Mouse (Mus musculus) monocyte, adult 5-6 weeks (primary cell): ENCODE data around the gene Serinc5. TPM values are rescaled to one million over a fixed set of nuclear protein-coding genes. Genes with fewer than 3 reads are reported as not detected.
"Not testable (repeated sequence)": the region's sequence is repeated elsewhere in the genome, so short reads cannot be mapped to it uniquely, and the experiment has no call there.

Experiments
- ATAC-seq: fragments of 153-309, 156-312 bp; replicated peaks from 2 replicates; pipeline ENCODE4 v1.8.0; 2017; ENCODE audit warnings: mild to moderate bottlenecking; ENCODE audit not compliant: low TSS enrichment, insufficient number of reproducible peaks, severe bottlenecking, poor library complexity, low FRiP score
- total RNA-seq: library from RNA; stranded (forward); fragments of 200-1000, 200-491, 200-594 nt; gene quantifications from 3 replicates; pipeline ENCODE4 v1.2.3, GENCODE M21; 2017

The Serinc5 gene
- 9.2 to 16.3 TPM (median 15.4 TPM) in 3 replicates for total RNA-seq

DNA sequence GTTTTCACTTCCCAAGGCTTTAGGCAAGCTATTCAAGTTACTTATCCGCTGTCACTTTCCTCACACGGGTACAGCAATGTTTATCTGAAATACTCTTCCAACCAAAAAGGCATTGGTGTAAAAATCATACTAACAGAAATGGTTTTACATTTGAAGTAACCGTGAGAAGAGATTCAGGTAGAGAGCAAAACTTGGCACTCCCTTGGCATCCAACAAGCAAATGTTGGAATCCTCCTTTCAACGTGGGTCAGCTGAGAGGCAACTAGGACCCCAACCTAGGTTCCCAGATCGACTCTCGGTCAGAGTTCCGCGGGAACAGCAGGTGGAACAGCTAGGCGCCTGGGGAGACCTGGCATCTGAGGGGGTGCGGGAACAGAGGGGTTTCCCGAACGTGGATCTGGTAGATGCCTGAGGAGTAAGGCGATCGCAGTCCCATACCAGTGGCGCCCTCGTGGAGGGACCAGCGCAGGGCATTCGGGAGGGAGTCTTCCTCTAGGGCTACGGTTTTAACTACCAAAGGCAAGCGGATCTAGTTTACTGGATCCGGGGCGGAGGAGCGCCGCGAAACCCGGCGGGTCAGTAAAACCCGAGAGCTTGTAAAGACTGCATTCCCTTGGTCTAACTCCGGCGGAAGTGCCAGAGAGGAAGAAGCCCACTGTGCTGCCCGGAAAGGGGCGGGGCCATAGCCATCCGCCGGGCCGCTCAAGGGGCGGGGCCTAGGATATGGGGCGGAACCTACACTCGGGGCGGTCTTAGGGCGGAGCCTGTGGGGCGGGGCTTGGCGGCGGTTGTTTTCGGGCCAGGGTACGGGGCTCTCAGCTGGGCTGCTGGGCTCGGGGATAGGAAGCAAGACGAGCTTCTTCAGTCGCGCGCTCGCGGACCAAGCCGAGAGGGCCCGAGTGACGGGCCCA is at the start of gene Serinc5:
Serinc5 (plus strand) TSS at position 781 of the 911 bp plus-strand sequence.
- ATAC-seq: peak; percentile 95

DNA sequence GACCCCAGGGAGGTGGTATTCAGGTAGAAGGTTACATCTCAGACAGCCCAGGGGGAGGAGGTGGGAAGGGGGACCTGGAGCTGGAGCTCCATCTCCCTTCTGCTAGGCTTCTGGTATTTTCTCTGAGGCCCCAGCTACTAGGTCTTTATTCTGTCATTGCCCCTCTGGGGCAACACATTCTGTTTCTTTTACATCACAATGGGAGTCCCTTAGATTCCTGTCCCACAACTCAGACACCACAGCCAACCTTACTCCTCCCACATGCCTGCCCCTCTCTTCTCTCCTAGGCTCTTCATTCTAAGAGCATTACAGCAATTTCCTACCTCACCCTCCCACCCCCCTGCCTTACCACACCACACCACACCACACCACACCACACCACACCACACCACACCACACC is 34.8 kb upstream of the Serinc5 start, which contains the start of gene Spz1:
Spz1 (minus strand) TSS at position 101 of the 400 bp plus-strand sequence.
- ATAC-seq: no peak

DNA sequence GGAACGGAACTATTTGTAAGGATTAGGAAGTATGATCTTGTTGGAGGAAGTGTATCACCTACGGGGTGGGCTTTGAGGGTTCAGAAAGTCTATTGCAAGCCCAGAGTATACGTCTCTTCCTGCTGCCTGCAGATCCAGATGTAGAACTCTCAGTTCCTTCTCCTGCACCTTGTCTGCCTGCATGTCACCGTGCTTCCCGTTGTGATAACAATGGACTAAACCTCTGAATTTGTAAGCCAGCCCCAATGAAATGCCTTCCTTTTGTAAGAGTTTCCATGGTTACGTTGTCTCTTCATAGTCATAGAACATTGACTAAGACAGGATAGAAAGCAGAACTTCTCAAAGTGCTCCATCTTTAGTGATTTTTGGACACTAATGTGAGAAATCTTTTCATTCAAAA is 34.2 kb upstream of the Serinc5 start:
- 0 out of 2 replicates have a peak, but pooled peaks have one; percentile 27 for ATAC-seq

DNA sequence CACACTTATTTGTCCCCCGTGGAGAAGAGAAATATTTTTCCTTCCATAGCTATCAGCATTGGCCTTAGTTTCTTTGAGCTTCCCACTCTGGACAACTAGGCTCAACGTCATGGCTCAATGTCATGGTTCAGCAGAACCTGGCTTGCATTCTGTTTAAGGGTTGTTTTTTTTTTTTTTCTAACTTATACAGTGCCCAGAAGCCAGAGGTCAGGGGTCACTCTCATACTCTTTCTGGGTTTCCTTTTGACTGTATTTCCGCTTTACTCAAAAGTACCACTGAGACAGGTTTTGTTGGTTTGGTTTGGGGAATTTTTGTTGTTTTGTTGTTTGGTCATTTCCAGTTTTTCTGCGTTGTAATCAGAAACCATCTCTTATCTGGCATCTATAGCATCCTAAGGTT is 32.7 kb upstream of the Serinc5 start:
- ATAC-seq: no peak

DNA sequence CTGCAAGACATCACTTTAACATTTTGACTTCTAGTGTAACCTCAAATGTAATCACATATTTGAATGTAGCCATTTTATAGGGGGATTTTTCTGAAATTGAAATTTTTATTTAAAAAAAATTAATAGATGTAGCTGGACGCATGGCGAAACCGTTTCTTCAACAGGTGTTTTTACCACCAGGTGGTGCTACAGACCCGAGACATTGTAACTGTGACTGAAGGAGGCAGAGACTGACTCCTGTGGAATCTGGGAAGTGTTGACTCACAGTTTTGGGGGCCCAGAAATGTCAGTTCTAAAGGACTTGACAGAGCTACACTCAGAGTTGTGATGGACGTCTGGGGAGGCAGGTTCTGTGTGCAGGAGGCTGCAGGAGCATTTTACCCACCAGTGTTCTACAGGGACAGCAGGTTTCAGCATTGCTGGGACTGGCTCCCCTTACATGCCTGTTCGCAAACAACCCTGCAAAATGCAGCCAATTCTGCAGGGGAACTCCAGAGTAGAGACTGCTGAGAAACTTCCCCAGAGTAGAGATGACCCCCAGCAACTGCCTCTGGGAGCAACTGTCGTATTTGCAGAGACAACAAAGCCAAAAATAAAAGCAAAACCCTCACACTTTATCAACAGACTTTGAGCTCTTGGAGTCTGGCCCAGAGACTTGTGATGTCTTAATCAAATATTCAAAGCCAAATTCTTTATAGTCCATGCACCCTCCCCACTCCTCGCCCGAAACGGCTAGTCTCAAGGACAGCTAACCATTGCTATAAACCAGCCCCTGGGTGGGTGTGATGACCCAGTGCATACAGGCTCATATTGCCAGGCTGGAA is 30.5 kb upstream of the Serinc5 start:
- no peak for ATAC-seq

DNA sequence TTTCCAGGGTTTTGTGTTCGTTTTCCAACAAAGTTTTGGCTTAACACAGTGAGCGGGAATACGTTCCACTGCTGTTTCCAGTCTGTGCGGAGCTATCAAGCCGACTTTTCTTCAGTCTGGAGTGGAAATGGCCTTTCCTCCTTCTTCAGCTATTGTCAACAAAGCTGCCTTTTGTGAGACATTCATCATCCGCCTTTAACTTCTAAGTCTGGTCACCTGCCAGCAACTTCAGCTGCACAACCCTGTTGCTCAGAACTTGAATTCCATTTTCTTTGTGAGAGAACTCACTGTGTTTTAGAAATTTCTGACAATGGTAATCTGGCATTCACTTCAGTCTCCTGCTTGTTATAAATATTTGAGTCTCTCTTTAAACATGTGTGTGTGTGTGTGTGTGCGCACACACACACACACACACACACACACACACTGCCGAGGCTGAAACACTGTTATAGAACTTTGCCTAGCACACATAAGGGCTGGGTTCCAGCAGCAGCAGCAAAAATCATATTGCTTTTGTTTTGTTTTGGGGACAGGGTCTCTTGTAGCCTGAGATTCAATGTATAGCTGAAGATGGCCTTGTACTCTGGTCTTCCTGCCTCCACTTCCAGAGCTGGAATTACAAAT is 26.7 kb upstream of the Serinc5 start:
- no peak for ATAC-seq

DNA sequence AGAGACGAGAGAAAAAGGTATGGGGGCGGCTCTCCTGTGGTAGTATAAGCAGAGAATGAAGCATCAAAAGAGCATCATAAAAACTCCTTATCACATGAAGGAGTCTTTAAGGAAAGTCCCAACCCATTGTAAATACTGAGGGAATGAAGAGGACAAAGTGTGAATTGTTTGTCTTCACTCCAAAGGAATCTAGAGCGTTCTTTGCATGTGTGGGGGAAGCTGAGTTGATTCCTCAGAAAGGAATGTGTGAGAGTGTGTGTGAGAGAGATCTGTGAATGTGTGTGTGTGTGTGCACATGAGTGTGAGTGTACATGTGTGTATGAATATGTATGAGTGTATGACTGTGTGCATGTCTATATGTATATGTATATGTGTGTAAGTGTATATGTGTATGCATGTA is 22.2 kb upstream of the Serinc5 start:
- no peak for ATAC-seq

DNA sequence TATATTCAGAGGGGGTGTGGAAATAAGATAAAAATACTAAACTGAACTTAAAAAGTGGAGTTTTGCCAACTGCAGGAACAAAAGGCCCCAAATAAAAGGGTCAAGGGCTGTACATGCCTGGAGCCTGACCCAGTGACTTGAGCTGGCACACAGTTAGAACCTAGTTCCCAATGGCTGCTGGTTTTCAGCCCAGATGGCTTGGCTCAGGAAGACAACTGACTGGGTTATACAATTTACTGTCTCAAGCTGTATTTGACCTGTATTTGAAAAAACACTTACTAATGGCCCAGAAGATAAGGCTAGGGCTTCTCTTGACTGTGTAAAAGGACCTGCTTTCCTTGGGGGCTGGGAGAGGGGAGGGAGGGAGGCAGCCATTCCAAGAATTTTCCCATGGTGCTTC is 21.6 kb upstream of the Serinc5 start:
- ATAC-seq: no peak

DNA sequence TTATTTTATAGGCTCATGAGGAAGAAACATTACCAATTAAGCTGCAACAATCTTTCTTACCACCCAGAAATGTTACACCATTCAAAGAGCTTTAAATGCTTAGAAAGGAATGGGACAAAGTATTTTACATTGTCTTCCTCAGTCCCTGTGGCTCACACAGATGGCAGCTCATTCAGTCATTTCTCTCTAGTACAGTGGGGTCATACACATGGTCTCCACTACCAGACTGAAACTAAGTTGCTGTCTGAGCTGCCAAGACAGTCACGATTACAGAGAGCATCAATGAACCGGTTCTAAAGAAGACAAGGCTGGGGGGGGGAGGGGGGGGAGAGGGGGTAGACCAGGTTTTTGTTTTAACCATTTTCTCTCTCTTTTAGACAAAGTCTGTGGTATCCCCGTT is 19.7 kb upstream of the Serinc5 start:
- no peak for ATAC-seq

DNA sequence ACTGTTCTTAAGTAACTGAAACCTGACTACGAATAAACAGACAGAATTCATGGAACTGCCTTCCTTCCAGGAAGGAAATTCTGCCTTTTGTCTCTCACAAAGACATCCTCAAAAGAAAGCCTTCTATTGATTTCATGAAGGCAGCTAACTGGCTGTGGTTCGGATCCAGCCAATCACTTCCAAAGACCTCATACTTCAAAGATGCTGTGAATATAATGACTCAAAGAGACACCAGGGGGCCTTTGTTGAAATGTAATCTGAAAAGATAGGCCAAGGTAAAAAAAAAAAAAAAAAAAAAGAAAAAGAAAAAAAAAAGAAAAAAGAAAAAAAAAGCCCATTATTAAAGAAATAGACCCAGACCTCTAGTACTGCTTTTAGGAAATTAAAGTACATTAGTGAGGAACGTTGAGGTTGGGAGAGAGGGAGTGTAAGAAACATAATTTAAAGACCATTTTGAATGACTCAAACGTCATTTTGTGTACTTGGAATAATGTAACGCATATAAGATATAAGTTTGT is 18.6 kb upstream of the Serinc5 start:
- ATAC-seq: no peak

DNA sequence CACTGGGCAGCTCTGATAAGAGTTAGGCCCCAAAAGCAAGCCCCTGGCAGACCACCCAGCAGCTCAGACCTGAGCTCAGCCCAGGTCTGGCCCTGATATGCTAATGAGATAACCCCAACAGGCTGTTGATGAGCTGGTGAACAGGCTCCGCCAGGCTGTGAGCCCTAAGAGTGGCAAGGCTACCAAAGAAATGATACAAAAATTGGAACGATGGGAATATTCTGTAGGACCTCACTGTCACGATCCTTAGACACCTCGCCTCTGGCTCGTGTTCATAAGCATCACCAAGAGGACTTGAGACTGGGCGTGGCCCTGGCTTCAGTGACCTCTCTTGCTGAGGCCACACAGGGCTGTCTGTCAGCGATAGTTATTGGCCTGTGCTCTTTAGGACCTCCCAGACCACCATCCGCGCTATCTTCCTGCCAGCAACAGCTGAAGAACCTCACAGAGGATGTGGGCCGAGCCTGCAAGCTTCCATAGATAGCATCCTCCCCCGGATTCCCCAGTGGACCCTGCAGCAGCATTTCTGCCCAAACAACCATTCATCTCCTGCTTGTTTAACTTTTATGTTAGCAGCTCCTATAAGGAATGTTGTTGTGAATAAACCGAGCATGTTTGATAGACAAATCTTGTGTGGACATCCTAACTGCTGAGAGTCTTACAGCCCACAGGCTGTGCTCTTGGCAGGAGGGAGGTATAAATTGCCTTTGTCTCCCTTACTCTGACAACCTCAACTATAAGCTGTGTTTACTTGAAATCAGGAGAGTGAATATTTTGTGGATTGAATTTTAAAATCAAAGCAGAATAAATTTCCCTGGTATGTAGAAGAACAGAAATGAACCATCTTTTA is 17.9 kb upstream of the Serinc5 start:
- ATAC-seq: no peak

DNA sequence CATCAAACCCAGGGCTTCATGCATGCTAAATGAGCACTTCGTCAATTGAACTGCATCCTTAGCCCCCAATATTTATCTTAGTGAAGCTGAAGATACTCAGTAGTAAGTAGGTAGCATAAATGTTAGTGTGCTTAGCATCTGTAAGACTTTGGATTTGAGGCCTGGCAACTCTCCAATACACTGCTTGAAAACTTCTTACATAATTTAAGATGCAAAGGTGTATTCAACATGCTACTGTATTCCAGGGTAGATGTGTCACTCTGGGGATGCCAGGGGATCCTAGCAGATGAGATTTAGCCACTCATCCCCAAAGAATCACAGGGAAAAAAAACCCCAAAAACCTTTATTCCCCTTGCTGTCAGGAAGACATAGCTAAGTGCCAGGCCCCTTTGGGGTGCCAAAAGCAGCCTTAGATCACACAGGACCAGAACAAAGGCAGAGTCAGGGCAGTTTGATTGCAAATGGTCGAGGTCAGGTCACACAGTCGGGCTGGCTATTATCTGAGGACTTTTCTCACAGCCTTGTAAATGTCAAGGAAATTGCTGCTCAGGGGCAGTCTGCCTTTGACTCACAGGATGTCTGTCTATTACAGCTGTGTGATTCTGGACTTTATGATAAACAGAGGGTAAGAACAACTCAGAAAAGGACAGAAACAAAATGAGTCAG is 17.0 kb upstream of the Serinc5 start:
- ATAC-seq: no peak

DNA sequence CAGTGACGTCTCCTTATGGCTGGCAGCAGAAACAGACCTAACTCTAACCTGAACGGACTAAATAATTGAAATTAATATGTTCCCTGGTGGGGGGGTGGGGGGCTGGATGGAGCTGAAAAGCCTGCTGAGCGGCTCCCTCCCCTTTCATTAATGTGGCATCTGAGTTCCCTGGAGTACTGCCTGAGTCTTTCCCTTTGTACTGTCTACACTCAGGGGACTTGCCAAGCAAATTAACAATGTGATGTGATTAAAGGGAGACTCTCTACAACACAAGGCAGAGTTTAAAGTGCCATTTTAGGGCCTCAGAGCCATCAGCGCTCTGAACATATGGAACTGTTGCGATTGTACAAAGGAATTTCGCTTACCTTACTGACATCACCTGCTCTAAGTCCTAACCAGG is 16.4 kb upstream of the Serinc5 start:
- ATAC-seq: no peak

DNA sequence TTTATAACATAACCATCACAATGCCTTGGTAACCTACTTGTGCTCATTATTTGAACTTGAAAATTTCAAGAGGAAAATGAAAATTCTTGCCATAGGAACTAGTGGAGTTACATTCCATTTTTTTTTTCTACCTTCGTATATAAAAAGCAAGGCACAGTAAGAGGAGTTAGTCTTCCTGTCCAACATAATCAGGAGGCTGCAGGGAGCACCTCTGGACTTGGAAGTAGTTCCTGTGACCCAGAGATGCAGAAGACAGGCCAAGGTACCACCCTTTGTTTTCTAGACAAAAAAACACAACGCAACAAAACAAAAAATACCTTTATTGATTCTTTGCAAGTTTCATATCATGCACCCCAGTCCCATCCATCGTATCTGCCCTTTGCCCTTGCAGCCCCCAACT is 16.0 kb upstream of the Serinc5 start:
- no peak for ATAC-seq

DNA sequence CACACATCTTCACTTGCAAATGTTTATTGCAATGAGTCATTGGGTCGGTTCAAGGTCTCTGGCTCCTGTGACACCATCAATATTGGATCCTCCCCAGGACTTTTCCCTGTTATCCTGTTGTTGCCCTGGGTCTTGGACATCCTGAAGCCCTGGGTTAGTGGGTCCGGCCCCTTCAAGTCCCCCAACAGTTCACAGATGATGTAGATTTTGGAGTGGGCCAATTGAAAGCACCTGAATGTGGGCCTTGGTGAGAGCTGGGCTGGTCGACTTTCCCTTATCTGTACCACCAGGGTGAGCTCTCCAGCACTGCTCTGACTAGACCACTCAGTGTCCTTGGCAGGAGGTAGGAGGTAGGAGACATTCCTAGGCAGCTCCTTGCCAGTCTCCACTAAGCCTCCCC is 15.5 kb upstream of the Serinc5 start:
- no peak for ATAC-seq

DNA sequence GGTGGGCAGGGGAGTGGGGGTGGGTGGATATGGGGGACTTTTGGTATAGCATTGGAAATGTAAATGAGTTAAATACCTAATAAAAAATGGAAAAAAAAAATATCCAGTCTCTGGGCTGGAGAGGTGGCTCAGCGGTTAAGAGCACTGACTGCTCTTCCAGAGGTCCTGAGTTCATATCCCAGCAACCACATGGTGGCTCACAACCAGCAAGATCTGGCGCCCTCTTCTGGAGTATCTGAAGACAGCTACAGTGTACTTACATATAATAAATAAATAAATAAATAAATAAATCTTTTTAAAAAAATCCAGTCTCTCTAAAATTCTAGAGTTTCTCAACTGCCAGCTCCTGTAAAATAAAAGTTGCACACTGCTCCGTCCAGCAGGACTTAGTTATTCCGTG is 5.6 kb upstream of the Serinc5 start:
- not testable (repeated sequence) for ATAC-seq

DNA sequence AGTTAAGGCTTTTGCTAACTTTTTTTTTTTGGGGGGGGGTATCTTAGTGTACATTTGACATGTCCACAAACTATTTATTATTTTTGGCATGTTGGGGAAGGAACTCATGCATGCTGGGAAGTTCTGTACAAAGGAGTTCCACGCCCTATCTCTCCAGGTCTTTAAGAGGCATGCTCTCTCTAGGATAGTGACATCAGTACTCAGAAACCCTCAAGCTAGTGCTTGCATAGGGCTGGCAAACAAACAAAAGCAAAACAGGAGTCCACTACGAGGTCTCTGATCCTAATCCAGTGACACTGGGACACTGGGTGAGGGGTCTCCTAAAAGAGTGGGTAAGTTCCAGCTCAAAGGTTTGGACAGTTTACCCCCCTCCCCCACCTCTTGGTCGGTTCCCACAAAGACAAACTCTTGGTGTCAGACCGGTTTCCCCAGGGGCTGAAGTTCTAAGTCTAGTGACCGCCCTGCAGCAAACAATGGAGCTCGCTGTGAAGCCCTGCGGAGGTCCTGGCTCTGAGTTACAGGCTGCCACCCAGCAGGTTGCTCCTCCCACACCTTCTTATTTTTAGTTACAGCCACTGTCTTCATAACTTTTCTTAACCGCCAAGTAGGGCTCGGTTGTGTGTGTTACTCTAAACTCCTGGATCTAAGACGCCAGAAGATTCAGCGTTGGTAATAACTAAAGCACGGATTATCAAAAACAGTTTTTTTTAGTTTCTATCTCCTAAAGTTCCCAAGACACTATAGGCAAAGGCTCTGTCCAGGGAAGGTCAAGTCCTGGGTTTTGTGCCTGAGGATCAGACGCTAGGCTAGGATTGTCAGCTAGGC is 1.2 kb upstream of the Serinc5 start:
- no peak for ATAC-seq
